Mouse (Mus musculus): ENCODE results near the gene Phkg1. TPM values are rescaled to one million over a fixed set of nuclear protein-coding genes. Genes with fewer than 3 reads are reported as not detected.
"Not testable (repeated sequence)": the region's sequence is repeated elsewhere in the genome, so short reads cannot be mapped to it uniquely, and the experiment has no call there.

Phkg1 gene
- polyA plus RNA-seq, 1 experiment from 2014 or later, result 0.50 TPM

DNA sequence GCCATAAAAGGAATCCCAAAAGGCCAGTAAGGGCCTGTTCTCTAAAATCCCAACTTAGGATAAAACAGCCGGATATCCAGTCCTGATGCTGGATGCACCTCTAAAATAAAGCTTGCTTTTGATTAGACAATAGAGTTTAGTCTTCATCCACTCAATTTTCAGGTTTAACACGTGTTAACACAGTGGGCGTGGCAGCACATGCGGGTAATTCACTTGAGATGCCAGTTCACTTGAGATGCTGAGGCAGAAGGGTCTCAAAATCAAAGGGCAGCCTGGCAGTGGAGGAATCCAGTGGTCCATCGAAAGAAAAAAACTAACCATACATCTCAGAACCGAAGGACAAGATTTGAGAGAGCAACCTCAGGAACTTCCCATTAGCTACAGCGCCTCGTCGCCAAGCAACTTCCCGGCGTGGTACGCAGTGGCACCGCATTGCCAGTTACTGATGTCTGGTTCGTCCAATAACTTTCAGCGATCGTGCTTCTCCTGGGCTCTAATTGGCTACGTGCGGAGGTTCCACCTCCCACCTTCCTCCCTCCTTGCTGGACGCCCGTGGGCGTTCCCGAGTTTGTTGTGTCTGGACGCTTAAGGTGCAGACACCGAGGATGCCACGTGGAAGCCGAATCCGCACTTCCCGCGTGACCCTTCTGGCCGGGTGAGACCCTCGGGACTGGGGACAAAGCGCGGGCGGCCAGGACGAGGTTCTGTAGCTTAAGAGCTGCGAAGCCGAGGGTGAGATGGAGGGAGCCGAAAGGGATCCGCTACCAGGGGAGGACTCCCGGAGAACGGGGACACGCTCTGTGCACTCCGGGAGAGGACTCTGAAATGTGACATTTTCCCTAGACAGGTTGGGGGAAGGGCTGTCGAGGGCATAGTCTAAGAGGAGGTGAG, 2.9 kb downstream of the Phkg1 start, which contains the start of gene Zbed5:
Zbed5 (plus strand) TSS at position 526 of the 891 bp plus-strand sequence.
- Histone ChIP-seq H3K4me1 (peaks cover 15% of the 10 kb centered on the region), H3K4me2 (replicated peaks) (peak within 1 kb of the TSS; percentile 83), H3K4me3 (peak within 1 kb of the TSS; percentile 90), H3K9me3 (no peaks in the 10 kb centered on the region; the same call in 1 of the 2 replicates), H3K27ac (replicated peaks) (0 out of 2 replicates have a peak within 1 kb of the TSS, but pooled peaks have one; percentile 23), H3K36me3 (no peaks in the 10 kb centered on the region), H3K27me3 (0 out of 2 replicates have a peak, but pooled peaks cover 3% of the 10 kb centered on the region), H3K9ac (replicated peaks) (peak within 1 kb of the TSS; percentile 75)
- WGBS, result 2% methylated on average over 44 of the region's 44 CpGs
- ATAC-seq (replicated peaks), result peak; percentile 100

DNA sequence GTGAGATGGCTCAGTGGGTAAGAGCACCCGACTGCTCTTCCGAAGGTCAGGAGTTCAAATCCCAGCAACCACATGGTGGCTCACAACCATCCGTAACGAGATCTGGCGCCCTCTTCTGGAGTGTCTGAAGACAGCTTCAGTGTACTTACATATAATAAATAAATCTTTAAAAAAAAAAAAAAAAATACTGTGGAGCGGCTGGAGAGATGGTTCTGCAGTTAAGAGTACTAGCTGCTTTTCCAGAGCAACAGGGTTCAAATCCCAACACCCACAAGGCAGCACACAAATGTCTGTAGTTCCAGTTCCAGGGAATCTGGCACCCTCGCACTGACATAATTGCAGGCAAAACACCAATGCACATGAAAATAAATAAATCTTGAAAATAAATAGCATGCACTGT, 8.0 kb downstream of the Phkg1 start:
- WGBS, result 87% methylated on average over 6 of the region's 7 CpGs
- H3K4me2 ChIP-seq (replicated peaks); H3K36me3 ChIP-seq: not testable (repeated sequence)

DNA sequence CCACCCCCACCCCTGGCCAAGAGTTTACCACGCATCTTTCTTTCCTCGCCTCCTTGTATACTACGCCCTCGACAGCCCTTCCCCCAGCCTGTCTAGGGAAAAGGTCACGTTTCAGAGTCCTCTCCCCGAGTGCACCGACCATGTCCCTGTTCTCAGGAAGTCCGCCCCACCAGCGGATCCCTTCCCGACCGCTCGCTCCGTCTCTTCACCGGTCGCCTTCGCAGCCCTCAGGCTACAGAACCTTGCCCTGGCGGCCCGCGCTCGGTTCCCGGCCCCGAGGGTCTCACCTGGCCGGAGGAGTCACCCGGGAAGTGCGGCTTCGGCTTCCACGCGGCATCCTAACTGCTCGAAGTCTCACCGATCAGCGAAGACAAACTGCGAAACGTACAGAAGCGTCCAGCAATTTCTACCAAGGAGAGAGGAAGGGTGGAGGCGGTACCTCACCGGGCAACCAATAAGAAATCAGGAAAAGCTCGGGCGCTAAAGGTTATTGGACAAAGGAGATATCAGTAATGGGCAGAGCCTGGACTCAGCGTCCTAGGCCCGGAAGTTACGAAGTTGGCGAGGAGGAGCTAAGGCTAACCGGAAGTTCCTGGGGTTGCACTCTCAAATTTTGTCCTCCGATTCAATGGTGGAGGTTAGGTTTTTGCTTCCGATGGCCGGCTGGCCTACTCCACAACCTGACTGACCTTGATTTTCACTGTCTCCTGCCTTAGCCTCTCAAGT, 11.3 kb downstream of the Phkg1 start, which contains the start of gene Chchd2:
Chchd2 (minus strand) TSS at position 560 of the 726 bp plus-strand sequence.
- Histone ChIP-seq H3K9me3 (no peaks in the 10 kb centered on the region), H3K9ac (replicated peaks) (peak within 1 kb of the TSS; percentile 81), H3K4me1 (peaks cover 23% of the 10 kb centered on the region), H3K27me3 (no peaks in the 10 kb centered on the region), H3K27ac (replicated peaks) (peak within 1 kb of the TSS; percentile 91), H3K4me2 (replicated peaks) (peak within 1 kb of the TSS; percentile 89), H3K4me3 (peak within 1 kb of the TSS; percentile 58), H3K36me3 (peaks cover 22% of the 10 kb centered on the region)
- peak; percentile 99 for ATAC-seq (replicated peaks)
- under 1% methylated on average over 46 of the region's 46 CpGs for WGBS

More for the DNA sequence above, 8.0 kb downstream of the Phkg1 start:
- ATAC-seq (replicated peaks); H3K27me3 ChIP-seq; H3K27ac ChIP-seq (replicated peaks); H3K9me3 ChIP-seq; H3K9ac ChIP-seq (replicated peaks); H3K4me3 ChIP-seq: not testable (repeated sequence)
- peaks cover 15% of the 10 kb centered on the region for H3K4me1 ChIP-seq

DNA sequence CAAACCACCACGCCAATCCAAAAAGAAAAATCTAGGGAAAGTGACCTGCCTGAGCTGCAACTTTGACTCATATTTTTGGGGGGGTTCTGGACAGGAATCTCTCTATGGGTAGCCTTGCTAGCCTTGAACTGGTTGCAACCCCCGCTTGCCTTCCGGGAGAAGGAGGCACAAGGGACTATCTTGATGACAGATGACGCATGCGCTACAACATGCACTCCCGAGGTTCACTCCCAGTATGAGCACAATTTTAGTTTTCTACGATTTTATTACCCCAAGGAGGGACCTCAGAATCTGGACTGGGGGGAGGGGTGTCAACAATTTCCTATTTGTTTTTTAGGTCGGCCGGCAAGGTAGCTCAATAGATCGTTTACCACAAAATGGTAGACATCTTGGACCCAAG, 12.1 kb downstream of the Phkg1 start:
- Histone ChIP-seq H3K9me3 (no peaks in the 10 kb centered on the region), H3K27ac (replicated peaks) (peak overlapping the region; percentile 91), H3K9ac (replicated peaks) (peak overlapping the region; percentile 81), H3K27me3 (no peaks in the 10 kb centered on the region), H3K4me2 (replicated peaks) (peak overlapping the region; percentile 89), H3K4me1 (peaks cover 23% of the 10 kb centered on the region), H3K4me3 (peak overlapping the region; percentile 58), H3K36me3 (peaks cover 30% of the 10 kb centered on the region)
- WGBS, result 52% methylated on average over 10 of the region's 10 CpGs
- no peak for ATAC-seq (replicated peaks)

DNA sequence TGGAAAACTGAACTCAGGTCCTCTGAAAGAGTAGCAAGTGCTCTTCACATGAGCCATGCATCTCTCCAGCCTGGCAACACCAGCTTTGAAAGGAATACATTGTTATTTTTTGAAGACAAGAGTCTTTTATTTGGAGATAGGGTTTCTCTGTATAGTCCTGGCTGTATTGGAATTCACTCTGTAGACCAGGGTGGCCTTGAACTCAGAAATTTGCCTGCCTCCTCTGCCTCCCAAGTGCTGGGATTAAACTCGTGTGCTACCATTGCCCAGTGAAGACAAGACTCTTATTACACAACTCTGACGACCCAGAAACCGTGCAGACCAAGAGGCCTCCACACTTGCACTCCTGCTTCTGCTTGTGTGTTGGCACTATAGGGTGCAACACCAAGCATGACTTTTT, 18.5 kb downstream of the Phkg1 start:
- Histone ChIP-seq H3K27me3 (no peaks in the 10 kb centered on the region), H3K27ac (replicated peaks) (no peak overlapping the region), H3K9me3 (no peaks in the 10 kb centered on the region), H3K36me3 (peaks cover 37% of the 10 kb centered on the region), H3K4me3 (no peak overlapping the region), H3K9ac (replicated peaks) (no peak overlapping the region), H3K4me2 (replicated peaks) (no peak overlapping the region), H3K4me1 (peaks cover 9% of the 10 kb centered on the region)
- WGBS, result 63% methylated on average over 3 of the region's 3 CpGs
- no peak for ATAC-seq (replicated peaks)

DNA sequence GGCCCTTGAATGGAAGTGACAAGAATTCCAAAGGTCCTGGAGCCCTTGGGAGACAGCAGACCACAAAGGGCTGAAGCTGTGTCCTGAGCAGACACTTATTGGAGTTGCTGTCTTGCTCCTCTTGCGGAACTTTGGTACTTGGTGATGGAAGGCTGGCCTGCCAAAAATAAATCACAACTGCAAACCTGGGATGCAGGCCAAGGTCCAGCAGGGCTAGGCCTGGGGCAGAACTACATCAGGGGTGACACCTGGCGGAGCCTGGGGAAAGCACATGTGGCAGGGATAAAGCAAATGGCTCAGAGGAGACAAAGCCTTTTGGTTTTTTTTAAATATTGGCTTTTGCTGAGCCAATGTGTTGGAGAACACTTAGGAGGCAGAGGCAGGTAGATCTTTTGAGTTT, 19.4 kb downstream of the Phkg1 start:
- Histone ChIP-seq H3K4me2 (replicated peaks) (no peak overlapping the region), H3K4me3 (no peak overlapping the region), H3K27me3 (no peaks in the 10 kb centered on the region), H3K27ac (replicated peaks) (no peak overlapping the region), H3K9ac (replicated peaks) (no peak overlapping the region), H3K4me1 (no peaks in the 10 kb centered on the region), H3K9me3 (no peaks in the 10 kb centered on the region), H3K36me3 (peaks cover 29% of the 10 kb centered on the region)
- 56% methylated on average over 2 of the region's 2 CpGs for WGBS
- no peak for ATAC-seq (replicated peaks)

DNA sequence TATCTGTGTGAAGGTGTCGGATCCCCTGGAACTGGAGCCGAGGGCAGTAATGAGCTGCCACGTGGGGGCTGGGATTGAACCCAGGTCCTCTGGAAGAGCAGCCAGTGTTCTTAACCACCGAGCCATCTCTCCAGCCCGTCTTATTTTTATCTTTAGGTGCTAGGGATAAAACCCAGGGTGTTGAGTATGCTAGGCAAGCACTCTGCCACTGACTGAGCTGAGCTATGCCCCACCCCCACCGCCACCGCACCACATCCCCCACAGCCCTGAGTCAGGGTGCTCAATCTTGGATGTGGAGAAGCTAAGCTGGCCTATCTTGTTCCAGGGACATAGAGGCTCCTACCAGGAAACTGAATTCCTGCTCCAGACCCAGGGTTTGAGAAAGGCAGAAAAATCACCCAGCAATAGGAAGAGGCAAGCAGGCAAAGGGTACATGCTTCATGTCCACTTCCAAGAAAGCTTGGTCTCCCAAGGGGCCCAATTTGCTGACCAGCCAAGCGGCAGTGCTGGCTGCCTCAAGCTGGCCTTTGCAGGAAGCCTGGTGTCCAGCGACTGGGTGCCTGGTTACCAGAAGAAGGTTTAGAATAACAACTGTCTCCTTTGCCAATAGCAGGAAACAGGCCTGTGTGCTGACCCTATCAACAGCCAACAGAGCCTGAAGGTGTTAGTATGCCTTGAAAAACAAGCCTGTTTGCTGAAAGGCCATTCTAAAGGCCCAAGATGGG, 20.5 kb downstream of the Phkg1 start:
- H3K9ac ChIP-seq (replicated peaks), result no peak overlapping the region
- no peaks in the 10 kb centered on the region for H3K27me3 ChIP-seq
- no peak overlapping the region for H3K4me3 ChIP-seq
- peaks cover 23% of the 10 kb centered on the region for H3K36me3 ChIP-seq
- no peaks in the 10 kb centered on the region for H3K4me1 ChIP-seq
- 77% methylated on average over 9 of the region's 9 CpGs for whole genome bisulfite sequencing
- H3K9me3 ChIP-seq, result no peaks in the 10 kb centered on the region
- no peak overlapping the region for H3K27ac ChIP-seq (replicated peaks)
- no peak for ATAC-seq (replicated peaks)
- no peak overlapping the region for H3K4me2 ChIP-seq (replicated peaks)

DNA sequence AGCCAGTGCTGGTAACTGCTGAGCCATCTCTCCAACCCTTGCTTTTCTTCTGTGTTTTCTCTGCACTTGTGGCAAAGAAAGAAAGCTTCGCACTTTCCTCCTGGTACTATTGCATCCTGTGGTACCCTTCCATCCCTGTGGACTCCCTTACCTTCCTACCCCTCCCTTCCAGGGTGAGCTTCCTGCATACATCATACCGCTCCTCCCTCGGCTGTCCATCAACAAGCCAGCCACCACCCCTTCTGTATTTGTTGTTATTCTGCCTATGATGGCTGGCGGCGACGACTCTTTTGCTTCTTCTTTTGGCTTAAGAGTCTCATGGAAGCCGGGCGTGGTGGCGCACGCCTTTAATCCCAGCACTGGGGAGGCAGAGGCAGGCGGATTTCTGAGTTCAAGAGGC, 23.3 kb downstream of the Phkg1 start:
- no peak for ATAC-seq (replicated peaks)
- no peak overlapping the region for H3K4me3 ChIP-seq
- H3K4me1 ChIP-seq, result no peaks in the 10 kb centered on the region
- H3K9me3 ChIP-seq, result no peaks in the 10 kb centered on the region
- no peaks in the 10 kb centered on the region for H3K36me3 ChIP-seq
- 81% methylated on average over 11 of the region's 11 CpGs for WGBS
- H3K9ac ChIP-seq (replicated peaks), result no peak overlapping the region
- no peak overlapping the region for H3K27ac ChIP-seq (replicated peaks)
- no peaks in the 10 kb centered on the region for H3K27me3 ChIP-seq
- H3K4me2 ChIP-seq (replicated peaks), result no peak overlapping the region

DNA sequence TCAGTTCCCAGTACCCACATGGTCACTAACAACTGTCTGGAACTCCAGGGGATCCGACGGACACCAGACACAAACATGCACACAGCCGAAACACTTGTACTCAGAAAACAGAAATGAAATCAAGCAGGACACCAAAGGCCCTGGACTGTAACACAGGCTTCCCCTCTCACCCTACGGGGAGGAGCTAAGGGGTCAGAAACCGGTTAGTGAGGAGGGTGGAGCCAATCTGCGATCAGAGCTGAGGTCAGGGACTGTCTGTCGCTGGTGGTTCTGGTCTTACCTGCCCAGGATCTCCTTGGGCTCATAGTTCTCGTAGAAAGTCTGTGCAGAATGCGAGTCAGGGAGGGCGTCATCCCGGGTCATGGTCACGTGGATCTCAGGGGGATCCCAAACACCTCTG, 24.4 kb downstream of the Phkg1 start:
- H3K9ac ChIP-seq (replicated peaks), result no peak overlapping the region

DNA sequence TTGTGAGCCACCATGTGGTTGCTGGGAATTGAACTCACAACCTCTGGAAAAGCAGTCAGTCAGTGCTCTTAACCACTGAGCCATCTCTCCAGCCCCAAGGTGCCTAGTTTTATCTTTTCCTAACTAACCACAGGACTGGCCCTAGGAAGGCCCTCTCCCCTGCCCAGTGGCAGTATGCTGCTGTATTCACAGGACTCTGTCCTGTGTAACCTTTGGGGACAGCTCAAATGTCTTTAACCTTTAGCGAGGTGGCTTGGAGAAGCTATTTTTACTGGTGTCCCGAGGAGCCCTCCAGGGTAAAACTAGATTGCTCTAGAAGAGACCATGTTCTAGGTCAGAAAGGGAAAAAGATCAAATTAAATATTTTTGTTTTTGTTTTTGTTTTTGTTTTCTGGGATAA, 27.1 kb downstream of the Phkg1 start:
- Histone ChIP-seq H3K27me3 (no peaks in the 10 kb centered on the region), H3K9ac (replicated peaks) (no peak overlapping the region), H3K4me2 (replicated peaks) (no peak overlapping the region), H3K9me3 (no peaks in the 10 kb centered on the region), H3K27ac (replicated peaks) (no peak overlapping the region), H3K4me3 (no peak overlapping the region), H3K4me1 (no peaks in the 10 kb centered on the region), H3K36me3 (no peaks in the 10 kb centered on the region)
- WGBS, result 80% methylated on average over 2 of the region's 2 CpGs
- no peak for ATAC-seq (replicated peaks)

More for the DNA sequence above, 24.4 kb downstream of the Phkg1 start:
- H3K4me2 ChIP-seq (replicated peaks), result no peak overlapping the region
- ATAC-seq (replicated peaks), result no peak
- H3K4me1 ChIP-seq, result no peaks in the 10 kb centered on the region
- H3K36me3 ChIP-seq, result no peaks in the 10 kb centered on the region
- no peaks in the 10 kb centered on the region for H3K9me3 ChIP-seq
- no peak overlapping the region for H3K27ac ChIP-seq (replicated peaks)
- WGBS, result 86% methylated on average over 12 of the region's 12 CpGs
- no peak overlapping the region for H3K4me3 ChIP-seq
- no peaks in the 10 kb centered on the region for H3K27me3 ChIP-seq

DNA sequence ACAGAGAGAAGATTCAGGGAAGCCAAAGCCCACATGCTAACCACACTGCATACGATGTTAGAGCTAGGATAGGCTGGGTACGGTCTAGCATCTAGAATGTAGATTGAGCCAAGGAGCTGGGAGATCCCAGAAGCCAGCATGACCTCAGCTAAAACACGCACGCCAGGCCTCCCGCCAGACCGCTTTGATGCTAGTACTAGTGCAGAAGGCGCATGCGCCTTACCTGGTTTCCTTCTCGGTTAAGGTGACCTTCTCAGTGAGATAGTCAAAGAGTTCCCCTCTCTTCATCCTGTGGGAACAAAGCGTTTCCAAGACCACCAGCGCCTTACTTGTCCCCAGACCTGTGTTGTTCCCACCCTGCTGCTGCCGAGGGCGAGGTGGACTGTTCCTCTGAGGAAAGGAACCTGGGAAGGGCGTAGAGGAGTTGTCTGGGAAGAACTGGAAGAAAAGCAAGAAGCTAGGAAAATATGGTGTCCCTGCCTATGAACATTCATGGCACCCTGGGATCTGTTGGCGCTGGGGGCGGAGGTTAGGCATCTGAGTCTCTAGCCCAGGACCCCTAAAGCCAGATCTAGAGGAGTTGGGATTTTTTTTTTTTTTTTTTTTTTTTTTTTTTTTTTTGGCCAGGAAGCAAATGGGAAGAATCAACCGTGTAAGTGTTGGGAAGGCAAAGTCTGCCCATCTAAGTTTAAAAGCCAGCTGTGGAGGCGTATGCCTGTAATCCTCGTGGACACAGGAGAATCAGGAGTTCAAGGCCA, 28.9 kb downstream of the Phkg1 start:
- no peak overlapping the region for H3K9ac ChIP-seq (replicated peaks)
- H3K4me3 ChIP-seq, result no peak overlapping the region
- H3K36me3 ChIP-seq, result no peaks in the 10 kb centered on the region
- H3K9me3 ChIP-seq, result no peaks in the 10 kb centered on the region
- no peaks in the 10 kb centered on the region for H3K4me1 ChIP-seq
- no peak overlapping the region for H3K4me2 ChIP-seq (replicated peaks)
- no peak overlapping the region for H3K27ac ChIP-seq (replicated peaks)
- H3K27me3 ChIP-seq, result no peaks in the 10 kb centered on the region
- ATAC-seq (replicated peaks), result no peak
- 92% methylated on average over 19 of the region's 19 CpGs for WGBS

Data from forebrain, embryonic 15.5 days (tissue).